Mouse (Mus musculus) monocyte, adult 5-6 weeks (primary cell): ENCODE measurements at regions not wholly inside any gene's neighbourhood (a gene's known extent, or its start where the extent isn't known, plus 50 kb on each side); places are given as distances from the start of the nearest gene placed in this dataset.

Experiments used
- ATAC-seq: fragments of 153-309, 156-312 bp; replicated peaks from 2 replicates; pipeline ENCODE4 v1.8.0; 2017; ENCODE audit warnings: mild to moderate bottlenecking; ENCODE audit not compliant: low TSS enrichment, insufficient number of reproducible peaks, severe bottlenecking, poor library complexity, low FRiP score

DNA sequence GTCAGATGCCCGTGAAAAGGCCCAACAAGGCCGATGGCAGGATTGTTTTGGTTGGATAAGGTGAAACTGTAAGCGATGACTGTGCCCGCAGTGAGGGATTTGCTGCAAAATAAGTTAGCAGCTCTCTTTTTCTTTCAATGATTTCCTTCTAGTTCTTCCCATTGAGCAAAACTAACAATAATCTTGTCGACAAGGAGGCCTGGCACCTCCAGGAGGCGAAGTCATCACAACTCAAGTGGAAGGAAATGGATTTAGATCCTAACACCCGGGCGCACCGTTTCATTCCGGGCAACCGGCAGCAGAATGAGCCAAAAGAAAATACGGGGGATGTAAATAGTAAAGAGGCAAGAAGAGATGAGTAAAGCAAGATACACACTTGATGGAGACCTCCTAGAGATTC lies 214.3 kb downstream of the Btg1 start:
- ATAC-seq, result no peak

DNA sequence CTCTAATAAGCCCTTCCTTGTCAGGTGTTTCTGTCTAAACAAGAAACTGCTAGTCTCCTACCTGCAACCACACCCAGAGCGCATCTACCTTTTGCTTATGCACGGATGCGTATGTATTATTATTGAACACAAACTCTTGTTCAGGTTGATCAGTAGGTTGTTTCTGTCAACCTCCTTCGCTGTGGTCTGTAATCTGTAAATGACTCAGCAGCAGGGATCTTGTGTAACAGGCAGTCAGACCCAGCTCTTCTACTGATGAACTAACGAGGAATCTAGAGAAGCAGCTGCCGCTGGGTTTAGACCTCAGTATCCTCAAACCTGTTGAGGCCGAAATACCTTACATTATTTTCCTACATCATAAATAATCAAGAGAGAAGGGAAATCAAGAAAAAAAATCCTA lies 220.4 kb downstream of the Btg1 start:
- peak; percentile 43; the same call in 1 of the 2 replicates for ATAC-seq

DNA sequence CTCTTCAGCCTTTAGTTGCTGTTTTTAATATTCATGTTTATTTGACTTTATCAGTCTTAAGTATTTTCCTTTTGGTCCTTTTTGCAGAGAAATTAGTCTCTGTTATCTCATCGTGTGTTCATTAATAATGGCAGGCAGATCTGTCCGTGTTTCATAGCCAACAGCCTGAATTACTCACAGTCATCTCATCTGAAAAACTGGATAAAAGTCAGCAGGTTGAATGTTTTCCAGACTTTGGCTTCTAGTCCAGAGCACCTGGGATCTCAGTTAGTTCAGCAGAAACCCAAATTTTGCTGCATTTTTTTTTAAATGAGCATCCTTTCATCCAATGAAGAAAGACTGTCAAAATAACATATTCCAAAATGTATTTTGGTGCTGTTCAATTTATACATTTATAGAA lies 224.3 kb downstream of the Btg1 start:
- ATAC-seq, result no peak

GRCm38 (mm10) chr10:96841956-96842355 lies 225.2 kb downstream of the Btg1 start:
- ATAC-seq, result no peak

DNA sequence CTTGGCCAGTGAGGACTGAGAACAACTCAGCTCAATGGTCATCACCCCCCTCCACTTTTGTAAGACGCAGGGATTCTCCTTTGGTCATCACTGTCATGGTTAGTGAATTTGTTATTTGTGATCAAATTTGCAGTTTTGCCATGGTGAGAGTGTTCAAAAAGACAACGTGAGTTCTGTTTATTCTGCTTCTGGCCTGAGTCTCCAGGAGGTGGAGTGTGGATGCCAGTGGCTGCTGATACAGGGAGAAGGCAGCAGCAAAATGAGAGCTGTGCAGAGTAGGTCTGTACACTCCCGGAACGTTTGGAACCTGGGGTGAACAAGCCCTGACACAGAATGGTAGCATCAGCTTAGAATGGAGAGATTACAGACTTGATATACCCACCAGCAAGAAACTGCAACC lies 229.1 kb downstream of the Btg1 start:
- no peak for ATAC-seq

GRCm38 (mm10) chr10:96847028-96847427 lies 230.2 kb downstream of the Btg1 start:
- no peak for ATAC-seq

- no peak for ATAC-seq
Measured at GRCm38 (mm10) chr10:96847433-96848165, 230.8 kb downstream of the Btg1 start.

GRCm38 (mm10) chr10:96848496-96848895 lies 231.7 kb downstream of the Btg1 start:
- no peak for ATAC-seq

DNA sequence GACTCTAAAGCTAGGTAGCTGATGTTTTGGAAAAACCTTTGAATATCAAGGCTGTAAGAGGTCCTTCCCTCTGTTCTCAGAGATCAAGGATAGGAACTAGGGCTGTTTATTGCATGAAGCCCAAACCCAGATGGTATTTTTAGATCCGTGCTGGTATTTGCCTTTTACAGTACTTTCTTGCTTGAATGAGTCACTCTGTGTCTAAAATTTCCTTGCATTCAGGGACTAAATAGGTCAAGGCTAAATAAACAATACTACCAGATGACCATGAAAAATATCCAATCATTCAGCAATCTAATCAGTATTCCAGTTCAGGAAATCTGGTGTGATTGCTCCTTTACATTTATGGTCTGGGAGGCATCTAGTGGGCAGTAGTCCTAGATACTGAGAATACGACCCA lies 243.6 kb downstream of the Btg1 start:
- ATAC-seq, result no peak

- no peak for ATAC-seq
Measured at GRCm38 (mm10) chr10:96863230-96863629, 246.4 kb downstream of the Btg1 start.

- ATAC-seq, result no peak
Measured at GRCm38 (mm10) chr10:96866468-96866867, 249.7 kb downstream of the Btg1 start.

DNA sequence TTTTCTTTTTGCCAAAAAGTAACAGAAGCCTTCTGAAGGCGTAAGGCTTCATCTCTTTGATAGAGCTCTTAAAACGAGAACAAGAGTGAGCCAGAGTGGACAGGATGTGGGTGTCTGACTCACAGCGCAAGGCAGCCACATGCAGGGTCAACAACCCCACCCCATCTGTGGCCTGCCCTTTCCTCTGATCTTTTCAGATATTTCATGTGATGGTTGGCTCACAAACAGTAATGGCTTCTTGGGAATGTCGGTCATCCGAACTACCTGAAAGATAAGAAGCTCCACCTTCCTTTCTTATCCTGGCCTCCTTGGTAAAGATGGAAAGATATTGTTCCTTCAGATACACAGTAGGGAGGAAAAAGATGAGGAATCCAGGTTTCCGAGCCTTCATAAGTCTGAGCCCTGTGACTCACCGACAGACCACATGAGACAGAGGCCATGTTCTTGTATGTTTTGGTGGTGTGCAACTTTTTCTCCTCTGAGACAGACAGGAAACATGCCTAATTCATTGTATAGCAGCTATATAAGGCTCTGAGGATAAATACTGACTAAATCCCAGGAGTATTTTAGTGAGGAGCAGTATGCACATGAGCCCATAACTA lies 254.9 kb downstream of the Btg1 start:
- ATAC-seq, result peak; percentile 95

- ATAC-seq, result no peak
Measured at GRCm38 (mm10) chr10:96874646-96875045, 257.8 kb downstream of the Btg1 start.

DNA sequence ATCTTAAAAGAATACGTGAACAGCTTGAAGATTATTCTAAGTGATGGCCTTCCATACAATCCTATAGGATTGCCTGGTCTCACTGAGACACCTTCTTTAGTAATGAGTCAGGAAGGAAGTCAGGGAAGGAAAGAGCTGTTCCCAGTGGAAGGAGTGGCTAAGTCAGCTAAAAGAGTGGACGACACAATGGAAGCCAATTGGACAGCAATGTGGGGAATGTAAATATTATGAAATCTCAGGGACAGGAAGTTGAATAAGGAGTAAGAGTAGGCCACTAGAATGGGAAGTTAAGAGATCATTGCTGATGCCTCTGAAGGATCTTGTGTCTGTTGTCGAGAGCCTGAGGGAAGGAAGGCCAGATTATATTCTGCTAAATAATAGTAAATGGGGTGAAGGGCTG lies 258.9 kb downstream of the Btg1 start:
- no peak for ATAC-seq

DNA sequence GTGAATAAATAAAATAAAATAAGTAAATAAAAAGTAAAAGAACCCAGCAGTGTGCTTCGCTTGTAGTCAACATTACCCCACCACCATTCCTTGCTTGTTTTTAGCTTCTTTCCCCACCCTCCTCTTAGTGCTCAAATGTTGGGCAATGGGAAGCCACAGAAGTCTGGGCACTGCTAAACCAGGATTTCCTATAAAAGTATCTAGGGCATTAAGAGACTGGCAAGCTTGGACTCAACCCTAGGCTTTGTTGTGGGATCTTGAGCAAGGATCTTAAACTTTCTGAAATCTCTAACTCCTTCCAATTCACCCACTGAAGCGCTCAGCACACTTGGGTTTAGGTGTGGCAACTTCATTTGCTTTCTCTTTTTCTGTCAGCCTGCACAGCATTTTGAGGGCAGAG lies 262.6 kb downstream of the Btg1 start:
- no peak for ATAC-seq

GRCm38 (mm10) chr10:96880771-96881170 lies 264.0 kb downstream of the Btg1 start:
- ATAC-seq, result no peak

DNA sequence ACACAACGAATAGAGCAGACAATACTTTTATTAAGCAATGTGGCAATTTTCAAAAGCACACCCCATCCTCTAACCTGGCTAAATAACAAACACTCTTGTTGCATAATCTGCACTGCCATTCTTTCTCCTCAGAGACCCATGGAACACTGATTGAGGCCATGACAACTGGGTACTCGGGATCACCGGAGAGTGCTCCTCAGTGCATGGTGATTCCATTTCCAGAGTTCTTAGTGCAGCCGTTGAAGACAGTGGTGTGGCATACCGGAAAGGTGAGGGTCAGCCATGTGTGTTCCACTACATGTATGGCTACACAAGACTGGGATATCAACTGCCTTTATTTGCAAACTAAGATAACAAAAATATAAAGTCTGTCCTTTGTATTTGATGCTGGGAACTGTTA lies 264.4 kb downstream of the Btg1 start:
- no peak for ATAC-seq

- ATAC-seq, result no peak
Measured at GRCm38 (mm10) chr10:96881660-96882059, 264.9 kb downstream of the Btg1 start.

DNA sequence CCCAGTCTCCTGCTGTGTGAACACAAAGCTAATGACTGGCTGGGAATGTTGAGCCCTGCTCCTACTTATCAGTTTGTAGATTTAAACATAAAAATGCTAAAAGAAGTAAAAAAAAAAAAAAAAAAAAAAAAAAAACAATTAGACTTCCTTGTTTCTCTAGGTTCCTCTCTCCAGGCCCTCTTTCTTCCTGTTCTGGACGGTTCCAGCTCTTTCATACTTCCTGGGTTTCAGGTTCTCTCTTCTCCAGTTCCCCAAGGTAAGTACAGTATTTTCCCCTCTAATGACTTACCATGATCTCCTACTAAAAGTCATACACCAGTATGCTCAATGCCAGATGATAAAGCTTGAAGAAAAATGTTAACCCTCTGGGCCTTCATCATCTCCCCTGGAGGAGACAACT lies 284.3 kb downstream of the Btg1 start:
- ATAC-seq, result no peak

- no peak for ATAC-seq
Measured at GRCm38 (mm10) chr10:96905098-96905809, 288.4 kb downstream of the Btg1 start.
